Mouse (Mus musculus): ENCODE results near the gene Cfap74. TPM values are rescaled to one million over a fixed set of nuclear protein-coding genes. Genes with fewer than 3 reads are reported as not detected.
"Not testable (repeated sequence)": the region's sequence is repeated elsewhere in the genome, so short reads cannot be mapped to it uniquely, and the experiment has no call there.

Cfap74 gene
- total and polyA plus RNA-seq, 3 experiments = 0.11 TPM; not detected in 2

DNA sequence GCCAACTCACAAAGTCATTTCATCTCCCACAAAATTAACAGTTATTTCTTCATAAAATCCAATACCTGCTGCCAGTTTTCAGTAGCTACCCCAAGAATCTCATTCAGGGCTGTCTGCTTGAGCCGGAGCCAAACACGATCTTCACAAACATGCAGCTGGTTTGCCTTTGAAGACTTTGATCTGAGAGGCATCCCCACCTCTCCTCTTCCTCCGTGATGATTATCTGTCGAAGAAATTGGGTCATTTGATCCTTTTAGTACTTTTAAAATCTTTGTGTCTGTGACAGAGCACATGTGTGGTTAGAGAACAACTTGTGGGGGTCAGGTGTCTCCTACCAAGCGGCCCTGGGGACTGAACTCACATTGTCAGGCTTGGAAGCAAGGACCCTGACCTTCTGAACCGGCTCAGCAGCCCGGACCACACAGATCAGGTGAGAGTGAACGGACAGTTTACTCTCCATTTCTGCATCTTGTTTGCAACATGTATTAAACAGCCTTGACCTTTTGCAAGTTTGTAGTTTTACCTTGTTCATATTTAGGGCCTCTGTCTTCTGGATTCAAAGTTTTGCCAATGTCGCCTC, 5.8 kb downstream of the Cfap74 start:
- no peak overlapping the region for H3K4me3 ChIP-seq (ENCODE audit: low read depth, low read length)
- no peaks in the 10 kb centered on the region for H3K9me3 ChIP-seq (replicated peaks)
- DNase-seq (ENCODE audit: low spot score) (no peak), ATAC-seq (ENCODE audit: extremely low read depth, insufficient number of reproducible peaks, low FRiP score, poor library complexity, severe bottlenecking) (no peak)
- H3K27me3 ChIP-seq (ENCODE audit: insufficient read depth, low read length) = peaks cover 12% of the 10 kb centered on the region
- no peaks in the 10 kb centered on the region for H3K4me1 ChIP-seq (ENCODE audit: insufficient read depth, low read depth, low read length)
- TF ChIP-seq GATA1 (IDR thresholded peaks at IDR 0.05; ENCODE audit: borderline replicate concordance, low read length) (no peak), GATA2 (IDR thresholded peaks at IDR 0.05; ENCODE audit: borderline replicate concordance, low read depth, low read length) (no peak), CTCF (IDR thresholded peaks at IDR 0.05; ENCODE audit: low read depth, low read length) (no peak), POLR2AphosphoS5 (IDR thresholded peaks at IDR 0.05; ENCODE audit: insufficient replicate concordance, low read depth, low read length) (no peak), TAL1 (conservative IDR thresholded peaks at IDR 0.05; ENCODE audit: low read depth, low read length) (no peak)
- H3K36me3 ChIP-seq (replicated peaks) = no peaks in the 10 kb centered on the region

DNA sequence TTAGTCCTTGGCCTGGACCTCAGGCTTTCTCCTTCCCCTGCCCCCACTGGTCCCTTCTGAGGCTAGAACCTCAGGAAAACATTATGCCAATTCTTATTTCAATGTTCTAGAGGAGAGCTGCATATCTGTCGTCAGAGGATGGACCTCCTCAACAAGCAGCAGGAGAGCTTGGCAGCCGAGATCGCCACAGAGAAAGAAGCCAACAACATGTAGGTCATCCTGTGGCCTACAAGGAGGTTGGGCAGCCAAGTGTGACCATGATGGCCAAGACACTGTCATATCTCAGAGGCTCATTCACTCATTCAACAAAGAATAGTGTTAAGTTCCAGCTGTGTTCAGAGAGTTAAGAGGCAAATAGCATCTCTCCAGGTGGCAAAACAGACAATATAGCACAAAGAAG, 11.1 kb downstream of the Cfap74 start:
- Histone ChIP-seq H3K36me3 (replicated peaks) (no peaks in the 10 kb centered on the region), H3K27me3 (ENCODE audit: insufficient read depth, low read length) (peaks cover 20% of the 10 kb centered on the region), H3K4me3 (ENCODE audit: low read depth, low read length) (no peak overlapping the region), H3K9me3 (replicated peaks) (no peaks in the 10 kb centered on the region), H3K4me1 (ENCODE audit: insufficient read depth, low read depth, low read length) (0 out of 2 replicates have a peak, but pooled peaks cover 2% of the 10 kb centered on the region)
- TF ChIP-seq CTCF (IDR thresholded peaks at IDR 0.05; ENCODE audit: low read depth, low read length) = no peak
- no peak for TF ChIP-seq POLR2AphosphoS5 (IDR thresholded peaks at IDR 0.05; ENCODE audit: insufficient replicate concordance, low read depth, low read length)
- no peak for TF ChIP-seq GATA1 (IDR thresholded peaks at IDR 0.05; ENCODE audit: borderline replicate concordance, low read length)
- no peak for TF ChIP-seq GATA2 (IDR thresholded peaks at IDR 0.05; ENCODE audit: borderline replicate concordance, low read depth, low read length)
- ATAC-seq (ENCODE audit: extremely low read depth, insufficient number of reproducible peaks, low FRiP score, poor library complexity, severe bottlenecking) (no peak), DNase-seq (ENCODE audit: low spot score) (no peak)

DNA sequence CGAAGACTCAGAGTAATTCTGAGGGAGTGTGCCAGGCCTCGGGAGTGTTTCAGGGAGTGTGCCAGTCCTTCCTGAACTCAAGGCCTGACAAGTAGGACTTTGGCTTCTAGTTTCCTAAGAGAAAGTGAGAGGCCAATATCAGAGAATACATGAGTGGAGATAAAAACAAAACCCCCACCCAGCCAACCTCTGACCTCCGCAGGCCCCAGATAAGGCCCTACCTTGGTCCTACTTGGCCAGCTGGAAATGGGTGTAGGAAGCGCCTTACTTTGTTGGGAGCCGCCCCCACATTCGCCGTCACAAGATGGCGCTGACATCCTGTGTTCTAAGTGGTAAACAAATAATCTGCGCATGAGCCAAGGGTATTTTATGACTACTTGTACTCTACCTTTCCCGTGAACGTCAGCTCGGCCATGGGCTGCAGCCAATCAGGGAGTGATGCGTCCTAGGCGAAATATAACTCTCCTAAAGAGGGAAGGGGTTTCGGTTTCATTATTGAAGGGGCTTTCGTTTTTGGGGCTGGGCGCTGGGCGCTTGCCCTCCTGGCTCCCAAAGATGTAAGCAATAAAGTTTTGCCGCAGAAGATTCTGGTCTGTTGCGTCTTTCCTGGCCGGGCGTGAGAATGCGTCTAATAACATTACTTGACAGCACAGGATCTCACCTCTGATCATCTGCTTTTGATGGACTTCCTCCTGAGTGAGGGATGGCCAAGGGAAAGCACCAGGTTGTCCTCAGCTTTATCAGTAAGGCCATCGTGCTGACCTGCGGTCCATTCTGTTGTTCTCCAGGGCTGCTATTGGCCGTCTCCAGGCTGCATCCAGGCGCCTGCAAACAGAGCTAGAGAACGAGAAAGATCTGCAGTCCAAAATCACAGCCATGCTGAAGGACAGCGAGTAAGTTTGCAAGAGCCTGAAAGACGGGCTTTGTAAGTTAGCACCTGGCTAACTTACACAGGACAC, 12.7 kb downstream of the Cfap74 start:
- not testable (repeated sequence) for H3K36me3 ChIP-seq (replicated peaks); H3K4me3 ChIP-seq (ENCODE audit: low read depth, low read length); DNase-seq (ENCODE audit: low spot score); H3K4me1 ChIP-seq (ENCODE audit: insufficient read depth, low read depth, low read length); H3K9me3 ChIP-seq (replicated peaks); ATAC-seq (ENCODE audit: extremely low read depth, insufficient number of reproducible peaks, low FRiP score, poor library complexity, severe bottlenecking)
- peaks cover 20% of the 10 kb centered on the region for H3K27me3 ChIP-seq (ENCODE audit: insufficient read depth, low read length)

DNA sequence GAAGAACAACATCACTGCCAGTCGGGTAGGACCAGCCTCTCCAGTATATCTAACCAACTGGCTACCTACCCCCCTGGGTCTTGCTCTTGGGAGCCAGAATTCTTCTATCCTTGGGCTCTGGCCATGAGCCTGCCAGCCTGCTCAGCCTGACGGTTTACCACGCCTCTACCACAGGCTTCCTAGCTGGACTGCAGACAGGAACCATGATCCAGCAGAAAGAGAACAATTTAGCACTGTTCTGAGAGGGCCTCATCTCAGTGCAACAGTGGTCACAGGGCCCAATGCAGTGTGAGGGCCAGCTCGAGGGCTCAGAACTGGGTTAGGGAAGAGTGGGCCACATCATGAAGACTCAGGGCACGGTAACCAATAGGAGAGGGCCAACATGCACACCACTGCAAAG, 15.0 kb downstream of the Cfap74 start:
- Histone ChIP-seq H3K27me3 (ENCODE audit: insufficient read depth, low read length) (peaks cover 22% of the 10 kb centered on the region), H3K4me1 (ENCODE audit: insufficient read depth, low read depth, low read length) (0 out of 2 replicates have a peak, but pooled peaks cover 2% of the 10 kb centered on the region), H3K4me3 (ENCODE audit: low read depth, low read length) (no peak overlapping the region), H3K36me3 (replicated peaks) (no peaks in the 10 kb centered on the region), H3K9me3 (replicated peaks) (no peaks in the 10 kb centered on the region)
- no peak for TF ChIP-seq TAL1 (conservative IDR thresholded peaks at IDR 0.05; ENCODE audit: low read depth, low read length)
- TF ChIP-seq GATA1 (IDR thresholded peaks at IDR 0.05; ENCODE audit: borderline replicate concordance, low read length) = no peak
- TF ChIP-seq POLR2AphosphoS5 (IDR thresholded peaks at IDR 0.05; ENCODE audit: insufficient replicate concordance, low read depth, low read length) = no peak
- no peak for TF ChIP-seq GATA2 (IDR thresholded peaks at IDR 0.05; ENCODE audit: borderline replicate concordance, low read depth, low read length)
- no peak for ATAC-seq (ENCODE audit: extremely low read depth, insufficient number of reproducible peaks, low FRiP score, poor library complexity, severe bottlenecking)
- DNase-seq (ENCODE audit: low spot score) = no peak

DNA sequence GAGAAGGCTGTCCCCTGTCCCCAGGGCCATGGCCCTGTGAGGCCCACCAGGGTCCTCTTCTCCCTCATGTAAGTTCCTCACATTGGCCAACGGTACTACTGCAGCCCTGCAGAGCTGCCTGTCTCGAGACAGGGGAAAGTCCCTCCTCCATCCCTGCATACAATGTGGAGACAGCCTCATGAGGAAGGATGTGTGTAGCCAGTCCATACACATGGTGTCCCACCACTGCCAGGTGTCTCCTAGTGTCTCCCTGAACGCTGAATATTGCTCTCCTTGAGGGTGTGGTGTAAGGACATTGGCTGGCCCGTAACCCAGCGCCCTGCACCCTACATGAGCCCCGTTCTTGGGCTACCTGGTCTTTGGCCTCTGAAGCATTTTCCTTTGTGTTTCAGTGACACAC, 17.3 kb downstream of the Cfap74 start:
- Histone ChIP-seq H3K4me3 (ENCODE audit: low read depth, low read length) (no peak overlapping the region), H3K36me3 (replicated peaks) (no peaks in the 10 kb centered on the region), H3K27me3 (ENCODE audit: insufficient read depth, low read length) (peaks cover 16% of the 10 kb centered on the region), H3K4me1 (ENCODE audit: insufficient read depth, low read depth, low read length) (0 out of 2 replicates have a peak, but pooled peaks cover 2% of the 10 kb centered on the region), H3K9me3 (replicated peaks) (no peaks in the 10 kb centered on the region)
- DNase-seq (ENCODE audit: low spot score) (no peak), ATAC-seq (ENCODE audit: extremely low read depth, insufficient number of reproducible peaks, low FRiP score, poor library complexity, severe bottlenecking) (no peak)
- TF ChIP-seq GATA1 (IDR thresholded peaks at IDR 0.05; ENCODE audit: borderline replicate concordance, low read length) = no peak
- no peak for TF ChIP-seq GATA2 (IDR thresholded peaks at IDR 0.05; ENCODE audit: borderline replicate concordance, low read depth, low read length)
- no peak for TF ChIP-seq POLR2AphosphoS5 (IDR thresholded peaks at IDR 0.05; ENCODE audit: insufficient replicate concordance, low read depth, low read length)
- no peak for TF ChIP-seq CTCF (IDR thresholded peaks at IDR 0.05; ENCODE audit: low read depth, low read length)
- TF ChIP-seq TAL1 (conservative IDR thresholded peaks at IDR 0.05; ENCODE audit: low read depth, low read length) = no peak

DNA sequence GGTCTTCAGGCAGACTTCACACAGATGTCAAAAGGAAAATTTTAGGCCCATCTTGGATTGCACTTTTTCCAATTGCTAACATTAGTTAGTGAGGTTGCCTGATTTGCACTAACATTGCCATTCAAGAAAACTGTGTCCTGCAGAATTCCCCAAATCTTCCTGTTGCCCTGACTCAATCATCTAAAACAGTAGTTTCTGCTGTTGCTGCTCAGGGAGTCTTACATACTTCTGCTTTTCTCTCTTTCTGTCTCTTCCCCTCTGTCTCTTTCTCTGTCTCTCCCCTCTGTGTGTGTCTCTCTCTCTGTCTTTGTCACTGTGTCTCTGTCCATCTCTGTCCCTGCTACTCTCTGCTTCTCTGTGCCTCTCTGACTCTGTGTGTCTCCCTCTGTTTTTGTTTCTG, 19.5 kb downstream of the Cfap74 start:
- Histone ChIP-seq H3K4me1 (ENCODE audit: insufficient read depth, low read depth, low read length) (0 out of 2 replicates have a peak, but pooled peaks cover 2% of the 10 kb centered on the region), H3K4me3 (ENCODE audit: low read depth, low read length) (no peak overlapping the region), H3K27me3 (ENCODE audit: insufficient read depth, low read length) (peaks cover 11% of the 10 kb centered on the region), H3K9me3 (replicated peaks) (no peaks in the 10 kb centered on the region), H3K36me3 (replicated peaks) (no peaks in the 10 kb centered on the region)
- DNase-seq (ENCODE audit: low spot score) = no peak
- no peak for ATAC-seq (ENCODE audit: extremely low read depth, insufficient number of reproducible peaks, low FRiP score, poor library complexity, severe bottlenecking)
- TF ChIP-seq TAL1 (conservative IDR thresholded peaks at IDR 0.05; ENCODE audit: low read depth, low read length) = no peak
- no peak for TF ChIP-seq GATA1 (IDR thresholded peaks at IDR 0.05; ENCODE audit: borderline replicate concordance, low read length)
- TF ChIP-seq POLR2AphosphoS5 (IDR thresholded peaks at IDR 0.05; ENCODE audit: insufficient replicate concordance, low read depth, low read length) = no peak
- no peak for TF ChIP-seq CTCF (IDR thresholded peaks at IDR 0.05; ENCODE audit: low read depth, low read length)
- TF ChIP-seq GATA2 (IDR thresholded peaks at IDR 0.05; ENCODE audit: borderline replicate concordance, low read depth, low read length) = no peak
